Mouse (Mus musculus): ENCODE results near the gene Vps33b. TPM values are rescaled to one million over a fixed set of nuclear protein-coding genes. Genes with fewer than 3 reads are reported as not detected.
A peak's percentile ranks its signal among the peaks of the same experiment; 100 is the strongest.
"Not testable (repeated sequence)": the region's sequence is repeated elsewhere in the genome, so short reads cannot be mapped to it uniquely, and the experiment has no call there.

The Vps33b gene
- total RNA-seq, 2 experiments from 2014 or later: 7.9 to 8.1 TPM

DNA sequence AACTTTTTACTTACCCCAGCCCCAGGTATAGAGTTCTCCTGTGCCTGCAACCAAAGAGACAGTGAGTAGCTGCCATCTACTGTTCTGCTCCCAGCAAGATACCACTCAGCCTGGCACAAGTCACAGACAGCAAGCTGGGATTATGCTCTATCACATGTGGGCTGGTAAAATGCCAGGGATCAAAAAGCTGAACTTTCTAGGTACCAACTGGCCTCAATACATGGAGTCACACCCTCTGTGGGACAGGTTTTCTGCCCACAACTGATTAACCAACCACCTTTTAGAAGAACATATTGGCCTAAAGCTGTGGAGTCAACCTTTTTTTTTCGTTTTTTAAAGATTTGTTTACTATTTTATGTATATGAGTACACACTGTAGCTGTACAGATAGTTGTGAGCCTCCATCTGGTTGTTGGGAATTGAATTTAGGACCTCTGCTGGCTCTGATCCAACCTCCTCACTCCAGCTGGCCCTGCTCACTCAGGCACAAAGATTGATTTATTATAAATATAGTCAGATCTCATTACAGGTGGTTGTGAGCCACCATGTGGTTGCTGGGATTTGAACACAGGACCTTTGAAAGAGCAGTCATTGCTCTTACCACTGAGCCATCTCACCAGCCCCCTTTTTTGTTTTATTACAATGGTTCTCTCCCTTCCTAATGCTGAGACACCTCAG is 48.1 kb downstream of the Vps33b start:
- DNase-seq (ENCODE audit: low spot score in 2 of 2): no peak

DNA sequence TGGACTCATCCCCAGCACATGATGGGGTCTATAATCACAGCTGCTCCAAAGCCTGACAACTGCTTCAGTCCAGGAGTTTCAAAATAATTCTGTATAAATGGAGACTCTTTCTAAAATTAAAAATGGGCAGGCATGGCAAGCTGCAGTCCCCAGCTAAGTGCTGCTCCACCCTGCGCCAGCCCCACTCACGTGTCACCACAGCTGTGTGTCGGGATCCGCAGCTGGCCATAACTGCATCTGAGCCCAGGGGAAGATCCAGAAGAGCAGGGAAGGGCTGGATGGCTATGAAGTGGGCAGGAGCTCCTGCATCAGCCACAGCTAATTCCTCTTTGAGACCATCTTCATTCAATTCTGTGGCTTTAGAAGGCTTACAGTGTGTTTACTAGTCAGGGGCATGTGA is 49.2 kb downstream of the Vps33b start:
- DNase-seq (ENCODE audit: low spot score in 2 of 2): peak in 1 of 2 experiments; percentile 16

DNA sequence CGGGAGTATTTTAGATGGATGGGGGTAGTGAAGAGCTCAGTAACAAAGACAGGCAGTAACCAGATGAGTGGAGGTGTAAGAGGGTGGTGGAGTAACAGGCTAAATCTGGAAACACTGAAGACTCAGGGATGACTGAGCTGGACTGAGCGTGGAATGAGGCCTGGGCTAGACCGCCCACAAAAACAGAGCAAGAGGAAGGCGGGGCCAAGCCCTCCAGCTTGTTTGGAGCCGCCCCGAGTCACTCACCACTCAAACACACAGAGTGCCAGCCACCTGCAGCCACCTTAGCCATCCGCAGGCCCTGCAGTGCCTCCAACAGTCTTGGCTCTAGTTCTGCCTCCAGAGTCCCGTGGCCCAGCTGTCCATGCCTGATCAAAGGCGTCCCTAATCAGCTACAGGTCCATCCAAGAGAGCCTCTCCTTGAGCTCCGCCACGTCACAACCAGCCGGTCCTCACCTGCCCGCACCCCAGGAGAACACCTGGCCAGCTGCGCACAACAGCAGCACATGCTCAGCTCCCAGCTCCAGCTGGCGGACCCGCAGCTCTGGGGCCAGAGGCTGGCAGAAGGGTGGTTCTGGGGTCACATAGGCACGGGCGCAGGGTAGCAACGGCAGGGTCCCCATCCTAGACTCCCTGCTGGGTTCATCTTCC is 50.5 kb downstream of the Vps33b start:
- DNase-seq (ENCODE audit: low spot score in 2 of 2): peak in 1 of 2 experiments; percentile 8

DNA sequence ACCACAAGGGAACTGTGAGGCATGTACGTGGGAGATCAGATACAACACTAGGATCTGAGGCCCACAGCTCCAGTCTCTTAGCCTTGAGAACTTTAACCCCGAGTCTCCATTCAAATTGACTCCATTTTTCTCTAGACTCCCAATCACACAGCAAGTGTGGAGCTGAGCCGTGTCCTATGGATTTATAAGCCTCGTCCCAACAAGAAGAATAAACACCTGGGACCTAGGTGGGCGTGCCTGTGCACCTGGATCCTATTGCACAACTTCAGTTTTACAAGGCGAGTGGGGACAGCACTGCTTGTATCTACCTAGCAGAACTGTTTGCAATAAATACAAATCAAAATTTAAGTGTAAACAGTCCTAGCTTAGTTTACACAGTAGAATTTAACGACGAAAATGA is 53.9 kb downstream of the Vps33b start:
- DNase-seq (ENCODE audit: low spot score in 2 of 2): peak in 1 of 2 experiments; percentile 5

DNA sequence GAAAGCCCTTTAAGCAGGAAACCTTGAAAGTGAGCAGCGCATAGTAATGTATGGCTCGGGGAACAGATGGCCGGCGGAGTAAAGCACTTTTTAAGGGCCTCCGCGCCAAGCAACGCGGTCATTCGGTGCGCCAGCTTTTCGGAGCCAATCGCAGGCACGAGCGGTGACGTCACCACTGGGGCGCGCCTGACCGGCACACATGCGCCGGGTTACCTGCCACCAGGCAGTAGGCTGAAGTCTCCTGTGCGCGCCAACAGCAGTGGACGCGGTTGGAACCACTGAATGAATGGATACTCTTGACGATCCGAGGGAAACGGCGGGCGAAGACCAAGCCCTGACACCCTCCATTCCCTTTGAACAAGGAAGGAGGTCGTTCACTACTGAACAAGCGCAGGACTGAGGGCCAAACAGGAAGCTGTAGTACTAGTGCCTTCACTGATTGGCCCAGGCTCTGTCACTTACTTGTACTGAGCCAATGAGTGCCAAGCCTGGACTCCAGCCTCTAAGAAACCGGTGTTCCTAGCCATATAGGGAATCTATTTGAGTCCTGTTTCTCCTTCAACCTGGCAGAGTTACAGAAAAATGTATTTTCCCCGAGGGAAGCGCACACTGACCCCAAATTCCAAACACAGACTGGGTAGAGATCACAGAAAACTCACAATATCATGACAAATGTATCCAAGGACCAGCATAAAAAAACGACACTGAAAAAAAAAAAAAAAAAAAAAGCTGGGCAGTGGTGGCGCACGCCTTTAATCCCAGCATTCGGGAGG is 54.8 kb downstream of the Vps33b start, which contains the start of gene Rccd1:
Rccd1 (minus strand) TSS at position 412 of the 773 bp plus-strand sequence.
- peak; percentile 83 to 94 for DNase-seq (ENCODE audit: low spot score in 2 of 2)

DNA sequence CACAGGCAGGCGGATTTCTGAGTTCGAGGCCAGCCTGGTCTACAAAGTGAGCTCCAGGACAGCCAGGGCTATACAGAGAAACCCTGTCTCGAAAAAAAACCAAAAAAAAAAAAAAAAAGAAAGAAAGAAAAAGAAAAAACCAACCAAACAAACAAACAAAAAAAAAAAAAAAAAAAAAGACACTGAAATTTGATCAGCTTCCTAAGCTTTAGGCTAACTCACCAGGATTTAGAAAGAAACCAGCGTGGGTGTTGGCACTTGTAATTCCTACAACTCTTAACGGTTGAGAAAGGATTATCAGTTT is 55.3 kb downstream of the Vps33b start:
- DNase-seq (ENCODE audit: low spot score in 2 of 2): not testable (repeated sequence)

DNA sequence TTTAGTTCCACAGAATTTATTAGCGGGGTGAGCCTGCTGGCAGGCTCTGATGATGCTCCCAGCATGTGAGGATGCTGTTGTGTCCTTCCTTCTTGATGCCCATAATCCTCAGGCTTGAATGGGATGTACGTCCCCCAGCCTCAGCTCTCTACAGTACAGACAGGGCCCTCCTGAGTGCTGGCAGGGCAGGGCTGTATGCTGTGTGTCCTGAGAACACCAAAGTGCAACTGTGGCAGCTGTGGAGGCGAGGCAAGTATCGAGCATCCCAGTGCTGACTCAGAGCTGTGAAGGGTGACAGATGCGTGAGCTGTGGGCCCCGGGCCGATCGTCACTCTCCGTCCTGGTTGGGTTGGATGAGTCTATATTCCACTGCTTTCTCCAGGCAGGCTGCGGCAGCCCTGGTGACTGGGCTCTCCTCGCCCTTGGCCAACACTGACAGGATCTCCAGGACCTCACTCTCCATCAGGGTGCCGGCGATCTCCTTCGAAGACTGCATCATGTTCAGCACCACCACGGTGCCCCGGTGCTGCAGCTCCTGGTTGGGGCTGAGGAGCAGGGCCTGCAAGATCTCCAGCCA is 55.9 kb downstream of the Vps33b start:
- DNase-seq (ENCODE audit: low spot score in 2 of 2): peak in 1 of 2 experiments; percentile 9

DNA sequence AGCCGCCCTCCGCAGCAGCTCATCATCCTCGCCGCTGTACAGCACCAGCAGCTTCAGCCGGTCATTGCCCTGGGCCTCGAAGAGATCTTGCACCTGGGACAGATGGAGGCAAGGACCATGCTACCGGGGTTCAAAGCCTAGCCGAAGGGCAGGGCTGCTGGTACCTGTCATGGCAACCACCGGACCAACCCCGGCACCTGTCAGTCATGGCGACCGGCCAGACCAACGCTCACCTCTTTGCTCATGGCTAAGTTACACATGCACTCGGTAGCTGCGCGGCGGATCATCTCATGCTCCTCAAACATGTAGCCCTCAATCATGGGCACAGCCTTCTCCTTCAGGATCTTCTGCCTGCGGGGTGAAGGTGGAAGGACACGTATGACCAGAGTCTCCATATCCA is 56.6 kb downstream of the Vps33b start:
- DNase-seq (ENCODE audit: low spot score in 2 of 2): peak in 1 of 2 experiments; percentile 10

DNA sequence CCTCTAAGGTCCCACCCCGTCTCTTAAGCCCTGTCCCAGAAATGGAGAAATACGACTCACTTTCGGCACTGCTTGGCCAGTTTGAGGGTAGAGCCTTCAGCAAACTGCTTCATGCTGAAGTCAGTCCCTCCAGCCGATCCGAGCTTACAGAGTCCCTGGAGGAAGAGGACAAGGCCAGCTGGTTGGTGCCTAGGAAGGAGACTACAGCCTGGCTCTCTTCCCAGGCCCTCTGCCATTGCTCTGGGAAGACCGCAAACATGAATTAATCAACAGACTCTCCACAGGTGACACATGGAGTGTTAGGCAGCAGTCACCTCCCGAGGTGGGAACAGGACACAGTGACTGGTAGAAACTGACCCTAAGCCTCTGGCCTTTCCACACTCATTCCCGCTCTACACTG is 60.8 kb downstream of the Vps33b start:
- DNase-seq (ENCODE audit: low spot score in 2 of 2): no peak

DNA sequence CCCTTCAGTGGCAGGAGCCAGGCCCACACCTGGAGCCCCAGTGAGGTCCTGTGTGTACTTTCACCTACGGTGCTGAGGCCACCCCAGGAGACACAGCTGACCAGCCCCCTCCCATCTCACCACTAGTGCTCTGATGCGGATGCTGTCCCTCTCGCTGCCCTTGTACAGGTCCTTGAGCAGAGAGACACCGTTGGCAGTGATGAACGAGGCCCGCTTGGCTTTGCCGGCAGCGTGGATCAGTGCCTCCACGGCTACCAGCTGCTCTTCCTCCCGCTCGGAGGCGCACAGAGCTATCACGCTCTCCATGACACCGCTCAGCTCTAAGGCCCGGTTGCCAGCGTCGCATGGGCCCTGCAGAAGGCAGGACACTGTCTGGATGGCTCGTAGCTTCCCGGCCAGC is 62.0 kb downstream of the Vps33b start:
- no peak for DNase-seq (ENCODE audit: low spot score in 2 of 2)

DNA sequence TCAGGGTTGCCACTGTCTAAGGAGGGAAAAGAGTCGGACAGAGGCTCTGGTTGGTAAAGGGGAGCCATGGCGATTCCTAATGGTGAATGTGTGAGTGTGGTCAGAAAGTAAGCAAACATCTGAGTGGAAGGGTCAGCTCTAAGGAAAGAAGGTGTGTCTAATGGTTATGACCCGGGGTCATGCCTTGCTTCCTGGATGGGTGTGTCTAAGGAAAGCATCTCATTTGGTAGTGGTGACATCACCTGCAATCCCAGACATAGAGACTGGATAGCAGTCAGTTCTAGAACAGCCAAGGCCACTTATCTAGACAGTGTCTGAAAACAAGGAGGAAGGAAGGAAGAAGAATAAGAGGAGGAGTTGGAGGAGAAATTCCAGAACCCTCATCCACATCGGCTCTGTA is 65.4 kb downstream of the Vps33b start:
- DNase-seq (ENCODE audit: low spot score in 2 of 2): no peak

DNA sequence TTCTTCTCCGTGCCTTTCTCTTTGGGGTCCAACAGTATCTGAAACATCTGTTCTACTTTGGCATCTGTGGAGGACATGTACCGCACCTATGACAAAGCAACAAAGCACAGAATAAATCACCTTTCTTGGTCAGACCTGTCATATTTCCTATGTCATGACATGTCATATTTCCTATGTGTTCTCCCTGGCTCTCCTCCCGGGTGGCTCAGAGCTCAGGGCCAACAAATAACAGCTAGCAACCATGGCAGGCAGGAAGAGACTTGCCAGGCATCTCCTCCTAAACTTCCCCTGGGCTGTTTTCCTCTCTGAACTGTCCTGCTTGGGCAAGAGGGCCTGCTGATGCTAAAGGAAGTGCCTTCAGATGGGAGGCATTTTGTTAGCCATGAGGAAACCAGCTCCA is 67.5 kb downstream of the Vps33b start:
- no peak for DNase-seq (ENCODE audit: low spot score in 2 of 2)

DNA sequence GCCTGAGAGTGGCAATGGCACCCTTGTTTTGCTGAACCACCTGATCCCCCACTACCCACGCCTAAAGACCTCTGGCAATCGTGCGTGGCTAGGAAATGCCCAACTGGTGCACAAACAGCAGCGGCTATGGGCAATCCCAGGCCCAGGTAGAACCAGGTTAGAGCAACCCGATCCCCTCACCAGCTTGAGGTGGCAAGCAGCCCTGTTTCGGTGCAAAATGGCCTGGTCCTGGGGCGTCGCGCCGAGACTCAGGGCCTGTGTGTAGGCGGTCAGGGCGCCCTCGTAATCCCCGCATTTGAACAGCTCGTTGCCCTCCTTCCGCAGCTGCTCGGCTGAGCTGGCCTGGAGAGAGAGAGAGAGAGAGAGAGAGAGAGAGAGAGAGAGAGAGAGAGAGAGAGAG is 69.9 kb downstream of the Vps33b start:
- no peak for DNase-seq (ENCODE audit: low spot score in 2 of 2)

DNA sequence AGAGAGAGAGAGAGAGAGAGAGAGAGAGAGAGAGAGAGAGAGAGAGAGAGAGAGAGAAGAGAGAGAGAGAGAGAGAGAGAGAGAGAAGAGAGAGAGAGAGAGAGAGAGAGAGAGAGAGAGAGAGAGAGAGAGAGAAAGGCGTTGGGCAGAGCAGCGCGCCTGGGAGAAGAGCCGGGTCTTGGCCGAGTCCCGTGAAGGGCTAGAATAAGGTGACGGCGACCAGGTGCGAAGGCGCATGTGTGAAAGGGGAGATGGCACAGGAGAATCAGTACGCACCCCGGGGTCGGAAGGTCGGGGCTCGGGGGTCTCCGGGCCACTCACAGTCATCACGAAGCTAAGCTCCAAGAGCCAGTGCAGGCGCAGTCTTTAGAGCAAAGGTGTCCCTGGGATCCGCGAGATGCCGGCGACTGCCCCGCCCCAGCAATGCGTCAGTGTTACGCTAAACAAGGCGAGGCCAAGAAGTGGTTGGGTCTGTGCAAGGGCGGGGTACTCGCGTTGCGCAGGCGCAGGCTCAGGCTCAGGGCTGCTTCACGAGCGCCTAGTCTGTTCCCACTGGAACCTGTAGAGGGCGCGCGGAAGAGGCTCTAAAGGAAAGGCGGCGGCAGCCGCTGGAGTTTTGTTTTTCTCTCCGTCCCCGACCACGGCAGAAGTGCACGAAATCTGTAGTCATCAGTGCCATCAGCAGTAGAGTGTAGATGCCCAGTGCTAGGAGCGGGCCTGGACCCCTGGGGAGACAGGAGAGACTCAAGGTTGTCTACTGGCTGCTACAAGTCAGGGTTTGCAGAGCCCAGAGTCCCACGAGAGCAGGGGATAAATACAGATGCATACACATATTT is 70.6 kb downstream of the Vps33b start:
- peak; percentile 93 to 98 for DNase-seq (ENCODE audit: low spot score in 2 of 2)

DNA sequence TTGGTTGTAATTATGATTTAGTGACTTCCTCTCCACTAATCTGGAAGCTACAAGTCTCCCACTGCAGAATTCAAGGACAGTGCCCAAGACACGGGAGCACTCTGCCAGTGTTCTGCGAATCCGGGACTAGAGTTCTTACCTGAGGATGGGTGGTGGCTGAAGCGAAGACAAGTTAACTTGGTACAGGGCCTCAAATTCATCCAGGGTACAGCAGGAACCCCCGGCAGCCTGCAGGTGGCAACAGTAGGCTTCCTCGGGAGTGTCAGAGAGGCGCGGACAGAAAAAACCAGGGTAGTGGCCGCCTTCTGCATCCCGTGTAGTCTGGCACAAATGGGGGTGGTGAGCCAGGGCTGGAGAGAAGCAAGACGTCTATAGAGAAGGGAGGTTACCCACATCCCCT is 71.3 kb downstream of the Vps33b start, which contains the start of gene Unc45a:
Unc45a (minus strand) TSS at position 213 of the 400 bp plus-strand sequence.
- peak in 1 of 2 experiments; percentile 67 for DNase-seq (ENCODE audit: low spot score in 2 of 2)

Other genes with a start within 250 kb of the Vps33b start
- 10 to 100 TPM; 17.5 to 18.1 TPM for gene Zfp710, start 244.8 kb upstream of the Vps33b start, total RNA-seq (2021)
- 100 to 1,000 TPM; 433 to 473 TPM for gene Idh2, start 154.3 kb upstream of the Vps33b start, total RNA-seq (2021)
- gene Sema4b, start 82.8 kb upstream of the Vps33b start, total RNA-seq (2021): 1 to 10 TPM; 5.4 to 5.6 TPM
- gene Cib1, start 36.8 kb upstream of the Vps33b start, total RNA-seq (2021): 10 to 100 TPM; 21.1 to 21.2 TPM
- gene Gdpgp1, start 36.8 kb upstream of the Vps33b start, total RNA-seq (2021): 1 to 10 TPM; 1.7 to 1.9 TPM
- under 1 TPM; 0.36 to 0.61 TPM for gene Ttll13, start 23.3 kb upstream of the Vps33b start, total RNA-seq (2021)
- 10 to 100 TPM; 24.4 to 24.6 TPM for gene Ngrn, start 8.4 kb upstream of the Vps33b start, total RNA-seq (2021)
- 10 to 100 TPM; 40.0 to 41.4 TPM for gene Prc1, start 24.8 kb downstream of the Vps33b start, total RNA-seq (2021)
- gene Rccd1, start 54.8 kb downstream of the Vps33b start, total RNA-seq (2021): 10 to 100 TPM in 1 of 2 experiments, 1 to 10 TPM in 1; 9.4 to 10.4 TPM
- 10 to 100 TPM; 18.4 to 19.4 TPM for gene Unc45a, start 71.4 kb downstream of the Vps33b start, total RNA-seq (2021)
- gene Hddc3, start 73.5 kb downstream of the Vps33b start, total RNA-seq (2021): 10 to 100 TPM; 48.0 to 48.3 TPM
- gene Man2a2, start 101.7 kb downstream of the Vps33b start, total RNA-seq (2021): 10 to 100 TPM; 87.2 to 91.1 TPM
- gene Fes, start 118.3 kb downstream of the Vps33b start, total RNA-seq (2021): 10 to 100 TPM; 16.7 to 18.1 TPM
- 10 to 100 TPM; 73.8 to 77.6 TPM for gene Furin, start 135.8 kb downstream of the Vps33b start, total RNA-seq (2021)